Mouse (Mus musculus) activated CD4-positive, CD25-positive, alpha-beta regulatory T cell, adult 4 months (primary cell): ENCODE measurements around the gene Cenpb. TPM values are rescaled to one million over a fixed set of nuclear protein-coding genes. Genes with fewer than 3 reads are reported as not detected.
A peak's percentile ranks its signal among the peaks of the same experiment; 100 is the strongest.
"Not testable (repeated sequence)": the region's sequence is repeated elsewhere in the genome, so short reads cannot be mapped to it uniquely, and the experiment has no call there.

Experiments used
- ATAC-seq: one replicate; pipeline ENCODE4 v1.8.0; 2017
- polyA plus RNA-seq, 2 experiments: library from polyadenylated mRNA; unstranded; fragments of 100-300 nt; shearing (Covaris generic); gene quantifications; one replicate each; pipeline ENCODE4 v1.2.1; 2017

The Cenpb gene
- 1 to 10 TPM; 3.0 to 3.1 TPM for polyA plus RNA-seq

GRCm38 (mm10) chr2:131179990-131180587 lies at the start of gene Cenpb:
Cenpb (minus strand) TSS chr2:131180067.
- ATAC-seq = peak; percentile 74

GRCm38 (mm10) chr2:131227243-131227642 lies 47.4 kb upstream of the Cenpb start:
- ATAC-seq = no peak

- not testable (repeated sequence) for ATAC-seq
Observed at GRCm38 (mm10) chr2:131226669-131227068, 46.8 kb upstream of the Cenpb start.

GRCm38 (mm10) chr2:131225178-131225577 lies 45.3 kb upstream of the Cenpb start:
- ATAC-seq = no peak

- ATAC-seq = no peak
Observed at GRCm38 (mm10) chr2:131223569-131223968, 43.7 kb upstream of the Cenpb start.

GRCm38 (mm10) chr2:131222562-131222961 lies 42.7 kb upstream of the Cenpb start:
- no peak for ATAC-seq

GRCm38 (mm10) chr2:131221853-131222515 lies 42.1 kb upstream of the Cenpb start:
- ATAC-seq = no peak

GRCm38 (mm10) chr2:131220030-131220429 lies 40.2 kb upstream of the Cenpb start:
- ATAC-seq = no peak

- ATAC-seq = no peak
Observed at GRCm38 (mm10) chr2:131215941-131216858, 36.3 kb upstream of the Cenpb start.

- ATAC-seq = no peak
Observed at GRCm38 (mm10) chr2:131213773-131214172, 33.9 kb upstream of the Cenpb start.

GRCm38 (mm10) chr2:131211026-131211615 lies 31.3 kb upstream of the Cenpb start:
- no peak for ATAC-seq

GRCm38 (mm10) chr2:131209969-131210792 lies 30.3 kb upstream of the Cenpb start:
- peak; percentile 98 for ATAC-seq

GRCm38 (mm10) chr2:131209125-131209795 lies 29.4 kb upstream of the Cenpb start:
- ATAC-seq = no peak

GRCm38 (mm10) chr2:131208356-131208755 lies 28.5 kb upstream of the Cenpb start:
- no peak for ATAC-seq

GRCm38 (mm10) chr2:131206778-131207177 lies 26.9 kb upstream of the Cenpb start, which contains the start of gene Ap5s1:
Ap5s1 (plus strand) TSS chr2:131207078.
- no peak for ATAC-seq

- no peak for ATAC-seq
Observed at GRCm38 (mm10) chr2:131205521-131206182, 25.8 kb upstream of the Cenpb start.

- peak; percentile 55 for ATAC-seq
Observed at GRCm38 (mm10) chr2:131204410-131204981, 24.6 kb upstream of the Cenpb start.

- no peak for ATAC-seq
Observed at GRCm38 (mm10) chr2:131203816-131204409, 24.0 kb upstream of the Cenpb start.

GRCm38 (mm10) chr2:131201262-131201661 lies 21.4 kb upstream of the Cenpb start:
- no peak for ATAC-seq

- ATAC-seq = no peak
Observed at GRCm38 (mm10) chr2:131200710-131201109, 20.8 kb upstream of the Cenpb start.
